Mouse (Mus musculus): ENCODE measurements around the gene Agbl4. TPM values are rescaled to one million over a fixed set of nuclear protein-coding genes. Genes with fewer than 3 reads are reported as not detected.

Gene Agbl4
- polyA plus RNA-seq, 1 experiment from 2014 or later = 0.19 TPM

DNA sequence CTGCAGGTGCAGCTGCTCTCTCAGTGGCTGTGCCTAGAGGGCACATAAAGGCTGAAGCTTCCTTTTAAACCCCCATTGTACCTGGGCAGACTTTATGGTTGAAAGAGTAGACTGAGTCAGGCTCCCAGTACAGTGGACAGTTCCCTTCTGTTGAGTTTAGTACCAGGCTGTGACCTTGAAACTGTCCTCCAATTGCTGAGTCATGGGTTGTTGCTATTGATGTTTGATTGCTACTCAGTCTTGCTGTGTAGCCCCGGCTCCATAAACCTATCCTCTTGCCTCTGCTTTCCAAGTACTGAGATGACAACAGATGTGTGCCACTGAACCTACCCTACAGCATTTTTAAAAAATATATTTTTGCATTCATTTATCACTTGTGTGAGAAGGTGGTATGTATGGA is 1190.8 kb downstream of the Agbl4 start:
- Histone ChIP-seq H3K27me3 (ENCODE audit: control insufficient read depth, insufficient read depth, low read length) (no peaks in the 10 kb centered on the region), H3K9ac (replicated peaks; ENCODE audit: low read depth, low read length) (no peak overlapping the region), H3K27ac (ENCODE audit: low read length) (no peak overlapping the region), H3K4me1 (ENCODE audit: control insufficient read depth, insufficient read depth, low read length) (no peaks in the 10 kb centered on the region), H3K9me3 (ENCODE audit: control insufficient read depth, low read depth, low read length) (no peaks in the 10 kb centered on the region), H3K36me3 (ENCODE audit: control insufficient read depth, insufficient read depth, low read length) (no peaks in the 10 kb centered on the region), H3K4me2 (replicated peaks; ENCODE audit: low read depth, low read length) (no peak overlapping the region), H3K4me3 (ENCODE audit: low read depth, low read length) (no peak overlapping the region)
- ATAC-seq (ENCODE audit: insufficient number of reproducible peaks, insufficient read depth, low FRiP score, low read depth) = no peak
- WGBS = 84% methylated on average over 1 of the region's 1 CpGs

DNA sequence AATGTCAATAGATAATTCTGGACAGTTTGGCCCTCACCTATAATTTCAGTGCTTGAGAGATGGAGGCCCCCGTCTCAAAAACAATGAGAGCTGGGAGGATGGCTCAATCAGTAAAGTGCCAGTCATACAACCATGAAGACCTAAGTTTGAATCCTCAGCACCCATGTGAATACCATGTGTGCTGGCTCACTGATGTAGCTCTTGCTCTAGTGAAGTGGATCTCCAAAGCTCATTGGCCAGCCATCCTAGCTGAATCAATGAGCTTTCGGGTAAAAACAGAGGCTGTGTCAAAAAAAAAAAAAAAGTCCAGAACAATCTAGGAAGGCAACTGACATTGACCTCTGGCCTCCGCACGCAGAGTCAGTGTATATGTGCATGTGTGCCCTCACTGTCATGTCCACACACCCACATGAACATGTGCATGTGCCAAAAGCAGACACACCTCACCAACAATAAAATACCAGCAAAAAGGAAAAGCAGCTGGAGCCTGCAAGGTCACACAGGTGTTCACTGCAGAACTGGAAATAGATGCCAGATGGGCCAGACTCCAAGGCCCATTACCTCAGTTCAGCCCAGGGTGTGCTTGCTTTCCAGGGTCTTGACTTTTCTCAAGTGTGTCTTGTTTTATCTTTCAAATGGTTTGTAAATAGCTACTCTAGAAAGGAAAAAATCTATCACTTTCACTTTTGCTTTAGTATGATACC is 1192.2 kb downstream of the Agbl4 start:
- Histone ChIP-seq H3K27ac (ENCODE audit: low read length) (no peak overlapping the region), H3K9me3 (ENCODE audit: control insufficient read depth, low read depth, low read length) (no peaks in the 10 kb centered on the region), H3K4me1 (ENCODE audit: control insufficient read depth, insufficient read depth, low read length) (no peaks in the 10 kb centered on the region), H3K9ac (replicated peaks; ENCODE audit: low read depth, low read length) (no peak overlapping the region), H3K4me3 (ENCODE audit: low read depth, low read length) (no peak overlapping the region), H3K36me3 (ENCODE audit: control insufficient read depth, insufficient read depth, low read length) (no peaks in the 10 kb centered on the region), H3K4me2 (replicated peaks; ENCODE audit: low read depth, low read length) (no peak overlapping the region), H3K27me3 (ENCODE audit: control insufficient read depth, insufficient read depth, low read length) (no peaks in the 10 kb centered on the region)
- 95% methylated on average over 4 of the region's 4 CpGs for WGBS
- ATAC-seq (ENCODE audit: insufficient number of reproducible peaks, insufficient read depth, low FRiP score, low read depth) = no peak

DNA sequence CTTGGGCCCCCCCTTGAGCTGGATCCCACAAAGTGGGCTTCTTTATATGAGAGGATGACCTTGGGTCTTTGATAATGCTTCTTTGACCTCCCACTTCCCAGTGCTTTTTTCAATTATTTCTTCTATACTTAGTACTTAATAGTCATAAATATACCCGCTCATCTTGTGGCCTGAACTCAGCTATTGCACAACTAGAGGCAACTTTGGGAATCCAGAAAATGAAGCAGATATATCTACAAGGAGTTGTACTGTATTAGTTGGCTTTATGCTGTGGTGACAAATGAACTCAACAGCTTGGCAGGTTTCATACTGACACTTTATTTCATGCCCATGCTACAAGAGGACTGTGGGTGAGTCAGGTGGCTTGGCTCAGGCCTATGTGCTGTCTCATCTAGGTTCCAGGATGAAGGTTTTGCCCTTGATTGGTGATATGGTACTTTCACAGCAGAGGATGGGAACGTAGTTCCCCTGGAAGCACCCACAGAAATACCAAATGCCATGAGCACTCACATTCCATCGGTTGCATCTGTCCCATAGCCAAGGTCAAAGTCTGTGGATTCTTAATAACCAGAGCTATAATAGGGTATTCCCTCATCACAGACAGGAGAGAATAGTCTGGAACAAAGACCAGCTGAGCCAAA is 1197.3 kb downstream of the Agbl4 start:
- 79% methylated on average over 3 of the region's 3 CpGs for WGBS
- no peak for ATAC-seq (ENCODE audit: insufficient number of reproducible peaks, insufficient read depth, low FRiP score, low read depth)

DNA sequence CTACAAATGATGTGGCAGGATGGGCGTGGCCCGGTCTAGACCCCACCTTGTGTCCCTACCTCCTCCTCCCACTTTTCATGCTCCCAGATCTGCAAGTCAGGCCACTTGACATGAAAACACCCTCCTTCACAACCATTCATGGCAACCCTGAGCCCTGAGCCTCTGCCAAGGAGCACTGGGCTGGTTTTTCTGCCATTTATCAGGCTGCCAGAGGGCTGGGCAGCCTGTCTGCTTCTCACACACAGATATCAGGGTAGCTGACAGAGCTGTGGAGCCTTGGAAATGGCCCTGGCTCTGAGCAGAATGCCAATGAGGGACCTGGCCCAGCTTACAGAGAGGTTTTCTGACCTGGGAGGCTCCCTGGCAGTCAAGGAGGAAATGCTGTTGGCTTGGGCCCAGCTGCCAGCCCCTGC is 1199.8 kb downstream of the Agbl4 start:
- Histone ChIP-seq H3K9ac (replicated peaks; ENCODE audit: low read depth, low read length) (no peak overlapping the region), H3K27ac (ENCODE audit: low read length) (no peak overlapping the region), H3K4me3 (ENCODE audit: low read depth, low read length) (no peak overlapping the region), H3K4me2 (replicated peaks; ENCODE audit: low read depth, low read length) (no peak overlapping the region), H3K9me3 (ENCODE audit: control insufficient read depth, low read depth, low read length) (no peaks in the 10 kb centered on the region), H3K27me3 (ENCODE audit: control insufficient read depth, insufficient read depth, low read length) (no peaks in the 10 kb centered on the region), H3K36me3 (ENCODE audit: control insufficient read depth, insufficient read depth, low read length) (no peaks in the 10 kb centered on the region), H3K4me1 (ENCODE audit: control insufficient read depth, insufficient read depth, low read length) (no peaks in the 10 kb centered on the region)
- 84% methylated on average over 2 of the region's 2 CpGs for WGBS
- ATAC-seq (ENCODE audit: insufficient number of reproducible peaks, insufficient read depth, low FRiP score, low read depth) = 0 out of 2 replicates have a peak, but pooled peaks have one; percentile 46

More for the DNA sequence above, 1197.3 kb downstream of the Agbl4 start:
- Histone ChIP-seq H3K9me3 (ENCODE audit: control insufficient read depth, low read depth, low read length) (no peaks in the 10 kb centered on the region), H3K36me3 (ENCODE audit: control insufficient read depth, insufficient read depth, low read length) (no peaks in the 10 kb centered on the region), H3K27me3 (ENCODE audit: control insufficient read depth, insufficient read depth, low read length) (no peaks in the 10 kb centered on the region), H3K9ac (replicated peaks; ENCODE audit: low read depth, low read length) (no peak overlapping the region), H3K4me3 (ENCODE audit: low read depth, low read length) (no peak overlapping the region), H3K4me2 (replicated peaks; ENCODE audit: low read depth, low read length) (no peak overlapping the region), H3K4me1 (ENCODE audit: control insufficient read depth, insufficient read depth, low read length) (no peaks in the 10 kb centered on the region), H3K27ac (ENCODE audit: low read length) (no peak overlapping the region)

DNA sequence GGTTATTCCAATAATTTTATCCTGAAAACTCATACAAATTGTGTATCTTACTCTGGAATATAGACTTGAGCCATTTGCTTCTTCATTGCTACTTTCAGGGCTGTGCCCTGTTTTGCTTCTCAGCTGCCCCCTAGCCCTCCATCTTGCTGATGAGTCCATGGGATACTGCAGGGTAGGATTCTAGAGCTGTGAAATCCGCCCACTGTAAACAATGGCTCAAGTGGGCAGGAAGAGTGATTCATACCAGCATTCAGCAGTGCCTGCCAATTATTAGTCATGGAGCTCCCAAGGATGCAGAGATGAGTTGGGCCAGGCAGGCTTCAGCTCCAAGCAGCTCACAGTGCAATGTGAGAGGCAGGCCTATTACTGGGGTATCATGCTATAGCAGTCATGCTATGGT is 1200.5 kb downstream of the Agbl4 start:
- Histone ChIP-seq H3K4me1 (ENCODE audit: control insufficient read depth, insufficient read depth, low read length) (no peaks in the 10 kb centered on the region), H3K4me2 (replicated peaks; ENCODE audit: low read depth, low read length) (no peak overlapping the region), H3K4me3 (ENCODE audit: low read depth, low read length) (no peak overlapping the region), H3K9me3 (ENCODE audit: control insufficient read depth, low read depth, low read length) (no peaks in the 10 kb centered on the region), H3K9ac (replicated peaks; ENCODE audit: low read depth, low read length) (no peak overlapping the region), H3K36me3 (ENCODE audit: control insufficient read depth, insufficient read depth, low read length) (no peaks in the 10 kb centered on the region), H3K27ac (ENCODE audit: low read length) (no peak overlapping the region), H3K27me3 (ENCODE audit: control insufficient read depth, insufficient read depth, low read length) (no peaks in the 10 kb centered on the region)
- 54% methylated on average over 1 of the region's 1 CpGs for WGBS
- ATAC-seq (ENCODE audit: insufficient number of reproducible peaks, insufficient read depth, low FRiP score, low read depth) = no peak

DNA sequence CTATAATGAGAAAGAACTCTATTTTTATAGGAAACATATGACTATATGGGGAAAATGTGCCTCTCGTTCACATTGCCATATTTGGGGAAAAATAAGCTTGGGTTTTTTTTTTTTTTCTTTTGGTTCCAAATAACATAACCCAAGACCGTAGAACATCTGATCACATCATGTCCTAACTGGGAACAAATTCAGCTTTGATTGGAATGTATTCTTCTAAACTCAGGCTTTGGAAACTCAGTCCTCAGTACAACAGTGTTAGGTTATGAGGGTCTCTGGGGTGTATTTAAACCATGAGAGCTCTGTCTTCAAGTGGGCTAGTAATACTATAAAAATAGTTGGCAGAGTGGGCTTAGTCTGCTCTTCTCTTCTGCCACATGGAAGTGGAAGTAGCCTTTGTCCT is 1205.7 kb downstream of the Agbl4 start:
- Histone ChIP-seq H3K4me2 (replicated peaks; ENCODE audit: low read depth, low read length) (no peak overlapping the region), H3K27me3 (ENCODE audit: control insufficient read depth, insufficient read depth, low read length) (no peaks in the 10 kb centered on the region), H3K9ac (replicated peaks; ENCODE audit: low read depth, low read length) (no peak overlapping the region), H3K27ac (ENCODE audit: low read length) (no peak overlapping the region), H3K4me3 (ENCODE audit: low read depth, low read length) (no peak overlapping the region), H3K9me3 (ENCODE audit: control insufficient read depth, low read depth, low read length) (no peaks in the 10 kb centered on the region), H3K4me1 (ENCODE audit: control insufficient read depth, insufficient read depth, low read length) (no peaks in the 10 kb centered on the region), H3K36me3 (ENCODE audit: control insufficient read depth, insufficient read depth, low read length) (no peaks in the 10 kb centered on the region)
- 88% methylated on average over 2 of the region's 2 CpGs for WGBS
- no peak for ATAC-seq (ENCODE audit: insufficient number of reproducible peaks, insufficient read depth, low FRiP score, low read depth)

DNA sequence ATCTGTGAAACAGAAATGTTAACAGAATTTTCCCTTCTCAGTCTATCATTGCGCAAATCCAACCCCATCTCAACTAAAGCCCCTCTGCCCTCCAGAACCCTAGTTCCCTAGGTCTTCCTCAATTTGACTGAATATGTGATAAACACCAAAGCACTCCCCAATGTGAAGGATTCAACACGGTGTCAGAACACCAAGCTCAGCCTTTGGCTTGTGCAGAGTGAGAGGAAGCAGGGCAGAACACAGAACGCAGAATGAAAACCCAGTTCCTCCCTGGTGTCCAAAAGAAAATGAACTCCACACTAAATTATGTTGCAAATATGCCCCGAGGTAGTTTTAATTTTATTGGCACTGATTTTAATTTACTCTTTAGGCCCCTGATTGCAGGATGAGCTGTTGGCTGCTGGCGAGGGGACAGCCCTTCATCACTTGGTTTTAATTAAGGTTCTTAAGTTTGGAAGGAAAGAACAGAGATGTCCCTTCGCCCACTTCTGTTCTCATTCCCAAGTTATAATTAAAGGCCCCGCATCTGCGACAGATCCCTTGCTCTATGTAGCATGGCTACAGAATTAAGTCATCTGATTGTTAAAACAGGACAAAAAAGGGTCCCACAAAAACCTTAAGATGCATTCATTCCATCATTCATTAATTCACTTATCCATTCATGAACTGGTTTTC is 1210.5 kb downstream of the Agbl4 start:
- Histone ChIP-seq H3K27ac (ENCODE audit: low read length) (no peak overlapping the region), H3K9me3 (ENCODE audit: control insufficient read depth, low read depth, low read length) (no peaks in the 10 kb centered on the region), H3K4me1 (ENCODE audit: control insufficient read depth, insufficient read depth, low read length) (no peaks in the 10 kb centered on the region), H3K4me3 (ENCODE audit: low read depth, low read length) (no peak overlapping the region), H3K4me2 (replicated peaks; ENCODE audit: low read depth, low read length) (no peak overlapping the region), H3K36me3 (ENCODE audit: control insufficient read depth, insufficient read depth, low read length) (no peaks in the 10 kb centered on the region), H3K9ac (replicated peaks; ENCODE audit: low read depth, low read length) (no peak overlapping the region), H3K27me3 (ENCODE audit: control insufficient read depth, insufficient read depth, low read length) (no peaks in the 10 kb centered on the region)
- ATAC-seq (ENCODE audit: insufficient number of reproducible peaks, insufficient read depth, low FRiP score, low read depth) = no peak
- WGBS = 88% methylated on average over 8 of the region's 8 CpGs

DNA sequence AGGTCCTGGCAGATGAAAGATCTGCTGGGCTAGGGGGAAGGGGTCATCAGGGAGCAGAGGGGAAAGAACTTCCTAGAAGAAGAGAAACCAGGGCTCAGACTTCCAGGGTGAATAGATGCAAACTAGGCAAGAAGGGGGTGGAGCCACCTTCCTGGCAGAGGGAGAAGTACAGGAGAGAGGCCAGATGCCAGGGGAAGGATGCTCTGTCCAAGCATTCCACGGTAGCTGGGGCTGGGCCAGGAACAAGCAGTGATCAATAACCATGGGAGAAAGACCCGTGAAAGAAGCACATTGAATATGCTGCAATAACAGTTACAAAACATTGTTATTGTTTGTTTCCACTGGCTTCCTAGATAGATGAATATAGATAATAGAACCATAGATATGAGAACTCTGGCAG is 1224.4 kb downstream of the Agbl4 start:
- H3K9me3 ChIP-seq (ENCODE audit: control insufficient read depth, low read depth, low read length) = no peaks in the 10 kb centered on the region
- WGBS = 35% methylated on average over 2 of the region's 2 CpGs
- no peaks in the 10 kb centered on the region for H3K4me1 ChIP-seq (ENCODE audit: control insufficient read depth, insufficient read depth, low read length)
- no peaks in the 10 kb centered on the region for H3K27me3 ChIP-seq (ENCODE audit: control insufficient read depth, insufficient read depth, low read length)
- no peak overlapping the region for H3K4me3 ChIP-seq (ENCODE audit: low read depth, low read length)
- no peak overlapping the region for H3K4me2 ChIP-seq (replicated peaks; ENCODE audit: low read depth, low read length)
- no peaks in the 10 kb centered on the region for H3K36me3 ChIP-seq (ENCODE audit: control insufficient read depth, insufficient read depth, low read length)
- ATAC-seq (ENCODE audit: insufficient number of reproducible peaks, insufficient read depth, low FRiP score, low read depth) = no peak
- no peak overlapping the region for H3K27ac ChIP-seq (ENCODE audit: low read length)
- H3K9ac ChIP-seq (replicated peaks; ENCODE audit: low read depth, low read length) = no peak overlapping the region
